Mouse (Mus musculus) urinary bladder, postnatal 0 days (tissue): ENCODE data around the gene Bin2. TPM values are rescaled to one million over a fixed set of nuclear protein-coding genes. Genes with fewer than 3 reads are reported as not detected.

Experiments
- microRNA-seq: library from miRNA; unstranded; fragments of <30 nt; microRNA quantifications from one replicate; pipeline ENCODE4, GENCODE M21; 2016
- polyA plus RNA-seq: library from polyadenylated mRNA; unstranded; fragments of >200 nt; fragmentation: Nextera tagmentation; extraction: Ambion mirVana; gene quantifications from 2 replicates; pipeline ENCODE4 v1.2.1, GENCODE M21; 2015

Bin2 gene
- polyA plus RNA-seq = 5.9 and 8.8 TPM in 2 replicates

GRCm38 (mm10) chr15:100669337-100669736 is at the start of gene Bin2:
Gene Bin2, minus strand, starts transcription at chr15:100669553.

DNA sequence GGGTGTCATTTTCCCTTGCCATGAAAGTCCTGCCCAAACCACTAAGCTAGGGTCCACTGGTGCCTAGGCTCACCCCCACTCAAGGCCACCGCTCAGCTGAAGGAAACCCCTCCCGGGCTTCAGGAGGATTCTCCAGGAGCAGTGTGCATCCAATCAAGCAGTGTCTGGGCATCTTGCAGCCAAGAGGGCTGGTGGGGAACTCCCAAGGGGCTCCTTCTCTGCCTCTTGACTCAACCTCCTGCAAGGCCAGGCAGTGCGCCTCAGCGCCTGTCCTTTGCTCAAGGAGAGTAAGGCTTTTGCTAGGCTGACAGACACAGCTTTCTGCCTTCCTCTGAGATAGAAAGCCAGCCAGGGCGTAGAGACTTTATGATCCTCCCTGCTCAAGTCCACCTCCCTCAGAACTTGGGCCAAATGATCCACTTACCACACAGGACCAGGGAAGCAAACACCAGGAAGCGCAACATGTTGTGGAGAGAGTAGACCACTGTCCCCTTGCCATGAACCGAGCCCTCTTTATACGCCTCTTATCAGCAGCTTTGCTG is 18.1 kb upstream of the Bin2 start, which contains the start of gene Cela1:
Gene Cela1 (minus strand): TSS at position 492 of the 542 bp plus-strand sequence.

DNA sequence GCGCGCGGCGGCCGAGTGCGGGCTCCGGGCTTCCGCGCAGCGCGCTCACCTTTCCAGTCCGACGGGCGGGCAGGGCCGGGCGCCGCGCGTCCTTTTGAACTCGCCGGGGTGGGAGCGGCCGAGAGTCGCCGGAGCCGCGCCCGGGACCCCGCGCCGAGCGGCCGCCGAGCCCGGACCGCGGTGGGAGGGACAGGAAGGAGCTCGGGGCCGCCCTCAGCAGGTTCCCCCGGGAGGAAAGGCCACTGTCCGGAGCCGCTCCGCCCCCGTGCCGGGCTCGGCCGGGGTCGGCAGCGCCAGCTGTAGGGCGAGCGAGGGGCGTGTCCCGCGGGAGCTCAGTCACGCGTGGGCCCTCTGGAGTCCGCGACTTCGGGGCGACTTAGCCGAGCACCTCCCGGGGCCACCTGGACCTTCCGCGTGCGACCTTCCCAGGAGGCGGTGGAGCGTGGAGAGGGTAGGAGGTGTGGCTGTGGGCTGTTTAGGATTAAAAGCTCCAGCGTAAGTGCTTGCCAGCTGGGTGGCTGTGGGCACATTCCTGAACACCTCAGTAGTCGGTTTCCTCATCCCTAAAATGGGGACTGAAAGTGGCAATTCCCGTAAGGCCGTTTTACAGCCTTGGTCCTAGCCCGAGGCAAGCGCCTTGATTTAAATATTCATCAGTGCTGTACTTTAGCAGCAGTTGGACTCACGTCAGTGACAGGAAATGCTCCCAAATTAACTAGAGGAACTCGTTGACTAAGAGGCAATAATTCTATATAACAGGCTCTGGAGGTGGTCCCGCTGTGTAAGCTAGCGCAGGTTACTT is 32.5 kb downstream of the Bin2 start, which contains the start of gene Smagp:
Gene Smagp (minus strand): TSS at position 241 of the 802 bp plus-strand sequence.

GRCm38 (mm10) chr15:100614996-100615824 is 54.1 kb downstream of the Bin2 start, which contains the start of gene Dazap2:
Gene Dazap2, plus strand, starts transcription at chr15:100615349.

DNA sequence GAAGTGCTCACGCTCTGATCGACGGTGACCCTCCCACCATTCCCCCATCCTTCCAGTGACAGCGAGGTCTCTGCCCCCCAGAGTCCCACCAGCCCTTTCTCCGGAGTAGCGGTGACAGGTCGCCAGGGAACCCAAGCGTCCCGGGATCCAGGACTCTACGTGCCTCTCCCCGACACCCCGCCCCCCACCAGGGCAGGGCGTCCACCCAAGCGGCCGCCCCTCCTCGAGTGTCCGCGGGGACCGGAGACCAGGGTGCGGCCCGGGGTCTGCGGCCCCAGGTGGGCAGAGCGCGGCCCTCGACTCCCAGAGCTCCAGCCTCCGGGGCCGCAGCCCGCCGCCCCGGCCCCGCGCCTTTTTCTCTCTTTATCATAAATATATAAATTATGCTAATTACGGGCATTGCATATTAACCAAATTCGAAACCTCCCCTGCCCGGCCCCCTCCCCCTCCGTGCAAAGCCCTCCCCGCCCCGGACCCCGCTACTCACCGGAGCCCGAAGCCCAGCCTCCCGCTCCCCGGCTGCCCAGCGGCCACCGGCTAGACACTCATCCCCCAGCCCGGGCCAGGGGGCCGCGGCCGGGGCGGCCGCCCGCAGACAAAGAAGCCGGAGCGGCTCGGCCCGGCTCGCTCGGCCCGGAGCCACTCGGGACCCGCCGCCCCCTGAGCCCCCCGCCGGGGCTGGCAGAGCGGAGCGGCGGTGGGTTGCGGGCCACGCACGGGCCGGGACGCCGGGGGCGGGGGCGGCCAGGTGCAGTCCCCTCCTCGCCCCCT is 69.9 kb downstream of the Bin2 start, which contains the start of gene Pou6f1:
Gene Pou6f1 (minus strand): TSS at position 709 of the 771 bp plus-strand sequence.

Small RNA genes lying within 50 kb of the gene (microRNA-seq; reads per million reads assigned to microRNA genes)
- not detected for gene Mir6961

Other genes starting within 250 kb of the Bin2 start
- gene Gm5475, start 247.4 kb downstream of the Bin2 start, polyA plus RNA-seq = 0.05 TPM in 1 of 2 replicates, not detected in the other
- gene Slc11a2, start 244.5 kb downstream of the Bin2 start, polyA plus RNA-seq = 9.4 and 11.9 TPM in 2 replicates
- 15.8 and 16.8 TPM in 2 replicates for gene Letmd1, start 200.5 kb downstream of the Bin2 start, polyA plus RNA-seq
- 2.6 TPM in 2 replicates for gene Csrnp2, start 174.1 kb downstream of the Bin2 start, polyA plus RNA-seq
- 11.7 and 11.8 TPM in 2 replicates for gene Tfcp2, start 117.5 kb downstream of the Bin2 start, polyA plus RNA-seq
- gene Pou6f1, start 69.6 kb downstream of the Bin2 start, polyA plus RNA-seq = 1.7 and 2.1 TPM in 2 replicates
- 173 and 184 TPM in 2 replicates for gene Dazap2, start 54.2 kb downstream of the Bin2 start, polyA plus RNA-seq
- gene Smagp, start 32.6 kb downstream of the Bin2 start, polyA plus RNA-seq = 36.3 and 37.9 TPM in 2 replicates
- 46.2 and 59.1 TPM in 2 replicates for gene Cela1, start 18.4 kb upstream of the Bin2 start, polyA plus RNA-seq
- gene Galnt6, start 59.8 kb upstream of the Bin2 start, polyA plus RNA-seq = 8.1 and 9.8 TPM in 2 replicates
- 4.1 and 4.9 TPM in 2 replicates for gene Slc4a8, start 92.2 kb upstream of the Bin2 start, polyA plus RNA-seq
- gene Scn8a, start 200.3 kb upstream of the Bin2 start, polyA plus RNA-seq = 0.37 and 0.47 TPM in 2 replicates